Mouse (Mus musculus): ENCODE measurements at regions not wholly inside any gene's neighbourhood (a gene's known extent, or its start where the extent isn't known, plus 50 kb on each side); places are given as distances from the start of the nearest gene placed in this dataset.

DNA sequence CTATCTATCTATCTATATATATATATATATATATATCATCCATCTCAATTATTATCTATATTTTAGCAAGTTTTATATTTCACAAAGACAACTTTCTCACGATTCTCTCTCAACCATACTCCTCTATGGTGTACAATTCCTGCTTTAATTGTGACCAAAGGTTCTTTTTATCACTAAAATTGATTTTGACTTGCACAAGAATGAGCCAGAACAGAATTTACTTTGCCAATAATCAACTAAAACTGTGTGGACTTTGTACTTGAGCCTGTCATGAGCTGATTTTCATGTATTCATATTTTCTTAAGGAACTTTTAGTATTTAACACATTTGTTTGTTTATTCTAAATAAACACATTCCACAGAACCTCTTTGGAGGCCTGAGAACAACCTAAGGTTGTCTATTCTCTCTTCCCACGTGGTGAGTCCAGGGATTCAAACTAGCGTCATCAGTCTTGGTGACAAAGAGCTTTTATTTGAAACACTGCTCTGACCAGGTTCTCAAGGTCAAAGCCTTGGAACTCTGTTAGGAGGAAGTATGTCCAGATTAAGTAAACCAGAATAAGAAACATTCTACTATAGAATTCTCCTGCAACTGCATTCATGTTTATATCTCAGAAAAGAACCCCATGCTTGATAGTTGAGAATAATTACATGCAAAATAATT, 207.7 kb downstream of the Gm11146 start:
- Histone ChIP-seq H3K27me3 (no peaks in the 10 kb centered on the region), H3K4me2 (replicated peaks) (no peak overlapping the region), H3K9ac (replicated peaks) (no peak overlapping the region), H3K9me3 (no peaks in the 10 kb centered on the region), H3K4me1 (peaks cover 14% of the 10 kb centered on the region), H3K4me3 (no peak overlapping the region), H3K27ac (replicated peaks) (no peak overlapping the region), H3K36me3 (no peaks in the 10 kb centered on the region)
- no peak for ATAC-seq (replicated peaks)
- 58% methylated on average over 3 of the region's 3 CpGs for WGBS

GRCm38 (mm10) chr16:77393470-77393869, 208.4 kb downstream of the Gm11146 start:
- Histone ChIP-seq H3K4me1 (peaks cover 7% of the 10 kb centered on the region; the same call in 1 of the 2 replicates), H3K27ac (replicated peaks) (no peak overlapping the region), H3K9me3 (no peaks in the 10 kb centered on the region), H3K27me3 (no peaks in the 10 kb centered on the region), H3K9ac (replicated peaks) (no peak overlapping the region), H3K4me2 (replicated peaks) (no peak overlapping the region), H3K4me3 (no peak overlapping the region), H3K36me3 (no peaks in the 10 kb centered on the region)
- WGBS, result 81% methylated on average over 5 of the region's 5 CpGs
- no peak for ATAC-seq (replicated peaks)

DNA sequence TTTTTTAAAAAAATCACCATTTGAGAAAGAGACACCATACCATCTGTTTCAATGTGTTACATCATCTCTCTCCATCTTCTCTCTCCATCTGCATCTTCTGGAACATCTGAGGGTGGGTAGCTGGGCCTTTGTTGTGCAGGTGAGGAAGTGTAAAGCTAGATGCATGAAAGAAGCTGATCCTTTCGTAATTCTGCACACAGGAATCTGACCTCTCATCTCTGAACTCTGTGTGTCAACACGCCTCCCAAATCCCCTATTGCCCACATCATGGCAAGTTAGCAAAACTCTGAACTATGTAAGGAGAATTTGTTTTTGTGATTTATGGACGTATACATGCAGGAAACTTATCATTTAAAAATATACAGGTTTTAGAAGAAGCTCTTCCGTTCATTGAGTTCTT, 209.7 kb downstream of the Gm11146 start:
- H3K4me1 ChIP-seq, result peaks cover 5% of the 10 kb centered on the region; the same call in 1 of the 2 replicates
- ATAC-seq (replicated peaks), result no peak
- no peaks in the 10 kb centered on the region for H3K36me3 ChIP-seq
- 86% methylated on average over 4 of the region's 4 CpGs for WGBS
- H3K27me3 ChIP-seq, result no peaks in the 10 kb centered on the region
- H3K9ac ChIP-seq (replicated peaks), result no peak overlapping the region
- H3K27ac ChIP-seq (replicated peaks), result no peak overlapping the region
- H3K4me3 ChIP-seq, result no peak overlapping the region
- no peaks in the 10 kb centered on the region for H3K9me3 ChIP-seq
- no peak overlapping the region for H3K4me2 ChIP-seq (replicated peaks)

DNA sequence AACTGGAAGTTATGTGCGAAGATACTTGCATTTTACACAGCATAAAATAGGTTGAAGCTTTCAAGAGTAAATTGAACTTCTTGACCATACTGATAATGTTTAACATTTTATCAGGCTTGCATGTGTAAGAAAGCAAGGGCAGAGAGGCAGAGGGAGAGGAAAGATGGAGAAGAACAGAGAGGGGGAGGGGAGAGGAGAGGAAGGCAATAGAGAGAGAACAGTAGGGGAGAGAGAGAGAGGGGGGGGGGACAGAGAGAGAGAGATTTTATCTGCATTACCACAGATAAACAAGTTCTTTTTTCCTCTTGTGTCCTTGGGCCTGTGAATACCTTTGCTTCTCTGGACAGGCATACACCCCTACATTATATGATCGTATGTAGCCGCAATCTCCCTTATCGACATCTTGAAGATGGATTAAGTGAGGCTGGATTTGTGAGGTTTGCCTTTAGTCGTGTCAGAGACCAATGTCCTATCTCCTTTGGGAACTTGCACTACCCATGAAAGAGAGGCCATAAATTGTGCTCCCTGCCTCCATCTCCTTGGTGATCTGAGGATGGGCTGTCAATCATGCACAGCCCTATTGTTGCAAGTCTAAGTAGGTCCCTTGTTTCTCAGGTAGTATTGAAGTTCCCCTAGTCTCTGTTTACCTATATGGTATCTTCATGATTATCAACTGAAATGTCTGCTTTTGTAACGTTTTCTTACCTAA, 217.7 kb downstream of the Gm11146 start:
- no peak overlapping the region for H3K4me3 ChIP-seq
- H3K4me1 ChIP-seq, result peaks cover 18% of the 10 kb centered on the region
- WGBS, result 57% methylated on average over 6 of the region's 6 CpGs
- H3K36me3 ChIP-seq, result no peaks in the 10 kb centered on the region
- H3K27me3 ChIP-seq, result no peaks in the 10 kb centered on the region
- no peak overlapping the region for H3K9ac ChIP-seq (replicated peaks)
- H3K27ac ChIP-seq (replicated peaks), result no peak overlapping the region
- no peaks in the 10 kb centered on the region for H3K9me3 ChIP-seq
- no peak for ATAC-seq (replicated peaks)
- H3K4me2 ChIP-seq (replicated peaks), result no peak overlapping the region

DNA sequence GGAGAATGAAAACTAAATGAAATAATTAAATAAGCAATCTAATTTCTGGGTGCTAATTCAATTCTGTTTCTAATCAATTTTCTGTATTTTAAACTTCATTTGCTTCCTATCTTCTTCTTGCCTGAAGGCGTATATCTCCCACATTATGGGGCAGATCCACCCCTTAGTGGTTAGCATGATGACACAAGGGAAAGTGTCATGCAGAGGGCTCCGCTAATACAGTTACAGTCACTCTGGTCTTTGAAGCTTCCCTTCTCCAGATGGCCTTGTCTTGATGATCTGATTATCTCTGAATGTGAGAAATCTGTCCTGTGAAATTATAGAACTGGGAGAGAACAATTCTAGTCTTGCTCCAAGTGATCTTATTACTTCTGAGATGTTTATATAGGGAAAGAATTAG, 219.1 kb downstream of the Gm11146 start:
- no peak overlapping the region for H3K4me2 ChIP-seq (replicated peaks)
- no peak overlapping the region for H3K9ac ChIP-seq (replicated peaks)
- no peaks in the 10 kb centered on the region for H3K9me3 ChIP-seq
- no peak overlapping the region for H3K27ac ChIP-seq (replicated peaks)
- no peak overlapping the region for H3K4me3 ChIP-seq
- ATAC-seq (replicated peaks), result no peak
- no peaks in the 10 kb centered on the region for H3K36me3 ChIP-seq
- no peaks in the 10 kb centered on the region for H3K27me3 ChIP-seq
- 69% methylated on average over 2 of the region's 2 CpGs for WGBS
- peaks cover 13% of the 10 kb centered on the region for H3K4me1 ChIP-seq

GRCm38 (mm10) chr16:77372768-77373167, 229.1 kb downstream of the Gm11146 start:
- 93% methylated on average over 3 of the region's 3 CpGs for whole genome bisulfite sequencing
- H3K4me2 ChIP-seq (replicated peaks), result no peak overlapping the region
- no peaks in the 10 kb centered on the region for H3K4me1 ChIP-seq
- H3K36me3 ChIP-seq, result no peaks in the 10 kb centered on the region
- no peak overlapping the region for H3K27ac ChIP-seq (replicated peaks)
- H3K9me3 ChIP-seq, result no peaks in the 10 kb centered on the region
- no peak overlapping the region for H3K9ac ChIP-seq (replicated peaks)
- no peak overlapping the region for H3K4me3 ChIP-seq
- ATAC-seq (replicated peaks), result no peak
- no peaks in the 10 kb centered on the region for H3K27me3 ChIP-seq

- no peaks in the 10 kb centered on the region for H3K36me3 ChIP-seq
- H3K4me1 ChIP-seq, result no peaks in the 10 kb centered on the region
- H3K4me3 ChIP-seq, result no peak overlapping the region
- H3K27ac ChIP-seq (replicated peaks), result no peak overlapping the region
- no peak overlapping the region for H3K4me2 ChIP-seq (replicated peaks)
- no peak overlapping the region for H3K9ac ChIP-seq (replicated peaks)
- WGBS, result 96% methylated on average over 2 of the region's 2 CpGs
- no peak for ATAC-seq (replicated peaks)
- no peaks in the 10 kb centered on the region for H3K9me3 ChIP-seq
- no peaks in the 10 kb centered on the region for H3K27me3 ChIP-seq
These were observed 232.1 kb downstream of the Gm11146 start for GRCm38 (mm10) chr16:77369810-77370209.

DNA sequence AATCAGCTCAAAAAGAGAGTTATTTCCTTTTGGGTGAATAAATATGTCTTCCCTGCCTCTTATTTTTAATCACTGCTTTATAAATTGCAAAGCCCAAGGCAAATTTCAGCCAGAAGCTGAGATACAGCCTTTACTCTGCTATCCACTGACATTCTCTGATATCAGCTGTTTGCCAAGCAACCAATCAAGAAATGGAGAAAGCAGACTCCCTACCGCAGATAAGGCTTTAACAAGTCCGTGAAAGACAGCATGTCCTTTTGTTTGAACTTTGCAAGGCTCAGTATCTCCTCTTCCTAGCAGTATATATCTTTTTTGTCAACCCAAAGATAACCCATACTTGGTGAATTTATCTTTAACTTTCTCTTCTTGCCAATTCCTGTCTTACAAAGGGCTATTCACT, 236.6 kb downstream of the Gm11146 start:
- H3K4me1 ChIP-seq, result no peaks in the 10 kb centered on the region
- H3K36me3 ChIP-seq, result no peaks in the 10 kb centered on the region
- H3K9me3 ChIP-seq, result no peaks in the 10 kb centered on the region
- 63% methylated on average over 2 of the region's 2 CpGs for WGBS
- no peak overlapping the region for H3K27ac ChIP-seq (replicated peaks)
- no peaks in the 10 kb centered on the region for H3K27me3 ChIP-seq
- ATAC-seq (replicated peaks), result no peak
- H3K4me2 ChIP-seq (replicated peaks), result no peak overlapping the region
- H3K9ac ChIP-seq (replicated peaks), result no peak overlapping the region
- no peak overlapping the region for H3K4me3 ChIP-seq

DNA sequence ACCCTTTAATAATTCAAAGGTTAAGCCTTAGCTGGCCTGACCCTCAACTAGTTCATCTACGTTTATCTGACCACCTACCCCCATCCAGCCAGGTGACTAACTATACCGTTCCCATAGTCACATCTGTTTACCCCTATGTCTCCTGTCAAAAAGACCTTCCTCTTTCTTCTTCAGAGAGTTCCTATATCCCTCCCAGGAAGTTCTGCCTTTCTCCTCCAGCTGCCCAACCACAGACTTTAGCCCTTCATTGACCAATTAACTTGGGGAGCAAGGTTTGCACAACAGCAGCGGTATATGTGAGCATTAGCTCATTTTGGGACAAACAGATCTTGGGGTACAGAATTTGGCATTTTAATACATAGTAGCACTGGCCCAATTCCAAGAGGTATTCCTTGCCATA, 237.5 kb downstream of the Gm11146 start:
- no peak overlapping the region for H3K4me3 ChIP-seq
- H3K36me3 ChIP-seq, result no peaks in the 10 kb centered on the region
- no peaks in the 10 kb centered on the region for H3K9me3 ChIP-seq
- H3K27ac ChIP-seq (replicated peaks), result no peak overlapping the region
- ATAC-seq (replicated peaks), result no peak
- 92% methylated on average over 3 of the region's 3 CpGs for WGBS
- no peaks in the 10 kb centered on the region; the same call in 1 of the 2 replicates for H3K4me1 ChIP-seq
- no peaks in the 10 kb centered on the region for H3K27me3 ChIP-seq
- no peak overlapping the region for H3K4me2 ChIP-seq (replicated peaks)
- H3K9ac ChIP-seq (replicated peaks), result no peak overlapping the region

- no peaks in the 10 kb centered on the region for H3K9me3 ChIP-seq
- no peak overlapping the region for H3K9ac ChIP-seq (replicated peaks)
- no peaks in the 10 kb centered on the region; the same call in 1 of the 2 replicates for H3K4me1 ChIP-seq
- H3K4me2 ChIP-seq (replicated peaks), result no peak overlapping the region
- no peaks in the 10 kb centered on the region for H3K27me3 ChIP-seq
- ATAC-seq (replicated peaks), result no peak
- H3K4me3 ChIP-seq, result no peak overlapping the region
- H3K36me3 ChIP-seq, result no peaks in the 10 kb centered on the region
- H3K27ac ChIP-seq (replicated peaks), result no peak overlapping the region
- 82% methylated on average over 5 of the region's 5 CpGs for WGBS
These were observed 242.7 kb downstream of the Gm11146 start for GRCm38 (mm10) chr16:77359190-77359589.

- Histone ChIP-seq H3K27me3 (no peaks in the 10 kb centered on the region), H3K9me3 (no peaks in the 10 kb centered on the region), H3K4me1 (no peaks in the 10 kb centered on the region; the same call in 1 of the 2 replicates), H3K9ac (replicated peaks) (no peak overlapping the region), H3K36me3 (0 out of 2 replicates have a peak, but pooled peaks cover 4% of the 10 kb centered on the region), H3K4me2 (replicated peaks) (no peak overlapping the region), H3K27ac (replicated peaks) (no peak overlapping the region), H3K4me3 (no peak overlapping the region)
- 92% methylated on average over 5 of the region's 5 CpGs for WGBS
- ATAC-seq (replicated peaks), result no peak
These were observed 246.6 kb downstream of the Gm11146 start for GRCm38 (mm10) chr16:77355260-77355659.

- no peak overlapping the region for H3K27ac ChIP-seq (replicated peaks)
- no peak overlapping the region for H3K4me2 ChIP-seq (replicated peaks)
- ATAC-seq (replicated peaks), result no peak
- H3K9me3 ChIP-seq, result no peaks in the 10 kb centered on the region
- 95% methylated on average over 3 of the region's 3 CpGs for WGBS
- H3K36me3 ChIP-seq, result 0 out of 2 replicates have a peak, but pooled peaks cover 4% of the 10 kb centered on the region
- no peaks in the 10 kb centered on the region for H3K27me3 ChIP-seq
- H3K4me1 ChIP-seq, result no peaks in the 10 kb centered on the region
- no peak overlapping the region for H3K4me3 ChIP-seq
- no peak overlapping the region for H3K9ac ChIP-seq (replicated peaks)
These were observed 247.6 kb downstream of the Gm11146 start for GRCm38 (mm10) chr16:77354201-77354712.

All from forebrain, embryonic 15.5 days (tissue).